Mouse (Mus musculus) forebrain, postnatal 0 days (tissue): ENCODE measurements around the gene Spert. TPM values are rescaled to one million over a fixed set of nuclear protein-coding genes. Genes with fewer than 3 reads are reported as not detected.
A peak's percentile ranks its signal among the peaks of the same experiment; 100 is the strongest.

Experiments
- ATAC-seq: fragments of 200-750 bp; cut with Nextera tagmentation; 2 replicates; pipeline ENCODE4 v1.8.0; 2017; ENCODE audit warnings: mild to moderate bottlenecking, moderate library complexity
- DNase-seq: peaks from one replicate; pipeline ENCODE4 v3.0.0-alpha.2; 2015
- H3K27ac ChIP-seq: fragments of 300-500 bp; sonication (generic); 2 replicates; pipeline ENCODE4 v1.5.1; 2014; ENCODE audit warnings: low read depth, mild to moderate bottlenecking, antibody characterized with exemption, low read length, moderate library complexity, mixed read lengths
- H3K27me3 ChIP-seq: fragments of 300-500 bp; sonication (generic); 2 replicates; pipeline ENCODE4 v1.6.1; 2014; ENCODE audit warnings: mild to moderate bottlenecking, low read length, mixed read lengths; ENCODE audit not compliant: insufficient read depth
- H3K36me3 ChIP-seq: fragments of 300-500 bp; sonication (generic); 2 replicates; pipeline ENCODE4 v1.6.1; 2014; ENCODE audit warnings: mild to moderate bottlenecking, moderate library complexity; ENCODE audit not compliant: insufficient read depth
- H3K4me1 ChIP-seq: fragments of 300-500 bp; sonication (generic); 2 replicates; pipeline ENCODE4 v1.6.1; 2014; ENCODE audit warnings: antibody characterized with exemption; ENCODE audit not compliant: insufficient read depth
- H3K4me2 ChIP-seq: fragments of 300-500 bp; sonication (generic); 2 replicates; pipeline ENCODE4 v1.6.1; 2014; ENCODE audit warnings: low read depth, mild to moderate bottlenecking, moderate library complexity
- H3K4me3 ChIP-seq: fragments of 300-500 bp; sonication (generic); 2 replicates; pipeline ENCODE4 v1.5.1; 2014; ENCODE audit warnings: low read depth, low read length, mixed read lengths
- H3K9ac ChIP-seq: fragments of 300-500 bp; sonication (generic); 2 replicates; pipeline ENCODE4 v1.6.1; 2014; ENCODE audit warnings: mild to moderate bottlenecking
- H3K9me3 ChIP-seq: fragments of 300-500 bp; sonication (generic); 2 replicates; pipeline ENCODE4 v1.6.1; 2016; ENCODE audit warnings: low read length
- CTCF ChIP-seq: sonication (generic); IDR thresholded peaks from 2 replicates; pipeline ENCODE4 v1.5.1; 2016; ENCODE audit warnings: antibody characterized with exemption, control low read depth, low read depth
- WGBS: fragments of 180-500 bp; shearing (Covaris S2); extraction: QIAGEN DNeasy Blood & Tissue Kit; methylation state at CpG from one replicate; pipeline ENCODE4 v1.1.7; 2014; 5-methylcytosine and 5-hydroxymethylcytosine counted together
- polyA plus RNA-seq: library from polyadenylated mRNA; unstranded; fragments of >200 nt; fragmentation: Nextera tagmentation; extraction: Ambion mirVana; gene quantifications from 2 replicates; pipeline ENCODE4 v1.2.1, GENCODE M21; 2015
- total RNA-seq: library from RNA; depleted of rRNA; stranded (reverse); fragments of >200 nt; gene quantifications from 2 replicates; pipeline ENCODE4 v1.2.3, GENCODE M21; 2014; rRNA removed

The Spert gene
- total and polyA plus RNA-seq, 2 experiments from 2014 or later = not detected

DNA sequence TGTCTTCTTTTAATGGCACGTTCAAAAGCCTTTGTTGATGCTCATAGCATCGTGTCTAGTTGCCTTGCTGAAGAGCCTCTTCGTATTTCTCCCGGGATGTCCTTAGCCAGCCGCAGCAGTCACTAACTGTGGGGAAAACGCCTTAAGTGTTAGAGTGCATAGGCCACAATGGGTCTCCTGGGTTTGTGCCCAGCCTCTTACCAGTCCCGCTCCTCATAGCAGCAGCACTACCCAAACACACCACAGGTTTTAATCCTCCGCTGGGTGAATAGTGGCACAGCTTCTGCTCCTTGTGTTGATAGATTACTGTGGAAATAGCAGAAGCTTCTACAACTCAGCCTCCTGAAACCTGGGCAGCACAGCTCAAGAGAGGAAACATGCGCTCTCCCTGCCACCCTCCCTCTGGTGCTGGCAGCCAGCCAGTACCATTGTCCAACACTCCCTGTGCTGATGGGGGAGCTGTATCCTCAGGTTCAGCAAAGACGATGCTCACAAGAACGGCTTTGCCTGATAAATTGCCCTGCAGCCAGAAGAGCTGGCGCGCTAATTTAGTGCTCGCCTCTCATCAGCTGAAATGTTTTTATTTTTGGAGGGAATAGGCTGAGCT, 27.3 kb downstream of the Spert start:
- H3K9me3 ChIP-seq = no peaks in the 10 kb centered on the region
- DNase-seq (peak; percentile 76), ATAC-seq (peak; percentile 74)
- peaks cover 6% of the 10 kb centered on the region; the same call in 1 of the 2 replicates for H3K4me1 ChIP-seq
- WGBS = 15% methylated on average over 14 of the region's 14 CpGs
- no peak overlapping the region for H3K4me2 ChIP-seq
- peak overlapping the region; percentile 47; the same call in 1 of the 2 replicates for H3K27ac ChIP-seq
- no peak overlapping the region for H3K9ac ChIP-seq
- H3K27me3 ChIP-seq = no peaks in the 10 kb centered on the region
- TF ChIP-seq CTCF = peak; percentile 29; the same call in 1 of the 2 replicates
- H3K4me3 ChIP-seq = no peak overlapping the region
- H3K36me3 ChIP-seq = no peaks in the 10 kb centered on the region

DNA sequence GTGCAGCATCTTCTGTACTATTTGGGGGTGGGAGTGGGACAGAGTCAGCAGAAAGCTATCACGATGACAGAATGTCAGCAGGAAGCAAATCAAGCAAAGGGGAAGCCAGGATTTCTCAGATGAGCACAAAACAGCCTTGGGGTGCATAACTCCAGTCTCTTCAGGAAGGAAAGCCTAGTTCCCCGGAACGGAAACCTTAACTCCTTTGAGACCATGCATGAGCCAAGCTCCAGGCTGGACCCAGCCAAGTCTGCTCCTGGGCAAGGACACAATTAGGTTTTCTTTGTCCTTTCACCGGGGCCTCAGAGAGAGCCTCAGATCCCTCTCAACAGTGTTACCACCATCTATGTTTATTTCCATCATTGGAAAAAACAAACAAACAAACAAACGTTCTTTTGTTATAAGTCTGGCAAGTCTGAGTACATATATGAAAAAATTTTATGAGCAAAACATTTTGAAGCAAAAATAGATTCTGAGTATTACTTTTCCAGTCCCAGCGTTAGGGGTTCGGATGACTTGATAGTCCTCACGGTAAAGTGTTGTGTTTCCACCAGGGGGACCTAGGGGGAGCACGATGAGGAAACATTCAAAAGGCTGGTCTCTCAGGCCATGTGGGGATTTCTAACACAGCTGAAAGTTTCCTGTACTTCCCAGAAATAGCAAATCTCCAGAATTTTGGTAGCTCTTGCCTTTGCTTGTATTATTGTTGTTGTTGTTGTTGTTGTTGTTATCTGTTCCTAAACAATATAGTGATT, 31.2 kb downstream of the Spert start:
- Histone ChIP-seq H3K27ac (no peak overlapping the region), H3K4me3 (no peak overlapping the region), H3K4me2 (no peak overlapping the region), H3K9ac (no peak overlapping the region), H3K36me3 (no peaks in the 10 kb centered on the region), H3K27me3 (no peaks in the 10 kb centered on the region), H3K4me1 (peaks cover 4% of the 10 kb centered on the region; the same call in 1 of the 2 replicates), H3K9me3 (no peaks in the 10 kb centered on the region)
- peak; percentile 41 for TF ChIP-seq CTCF
- WGBS = 50% methylated on average over 9 of the region's 9 CpGs
- DNase-seq (no peak), ATAC-seq (no peak)

DNA sequence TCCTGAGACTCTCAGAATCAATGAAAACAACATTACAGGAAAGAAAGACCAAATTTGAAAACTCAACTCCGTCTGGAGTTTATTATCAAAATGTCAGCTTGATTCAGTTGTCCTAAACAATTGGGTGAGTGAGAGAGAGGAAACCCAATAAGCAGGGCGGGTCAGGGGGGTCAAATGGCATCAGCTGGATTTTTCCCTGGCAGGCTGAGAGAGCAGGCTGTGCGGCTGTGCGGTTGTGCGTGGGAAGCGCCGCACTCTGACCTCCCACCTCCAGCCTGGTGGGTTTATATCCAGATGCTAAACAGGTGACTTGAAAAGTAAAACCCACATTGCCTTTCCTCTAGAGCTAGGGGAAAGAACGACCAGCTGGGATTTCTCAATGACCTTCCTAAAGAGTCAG, 51.2 kb downstream of the Spert start:
- no peaks in the 10 kb centered on the region for H3K36me3 ChIP-seq
- no peak overlapping the region for H3K27ac ChIP-seq
- TF ChIP-seq CTCF = no peak
- DNase-seq (no peak), ATAC-seq (no peak)
- H3K9me3 ChIP-seq = no peaks in the 10 kb centered on the region
- 38% methylated on average over 8 of the region's 8 CpGs for WGBS
- no peak overlapping the region for H3K9ac ChIP-seq
- H3K4me3 ChIP-seq = no peak overlapping the region
- H3K27me3 ChIP-seq = no peaks in the 10 kb centered on the region
- no peaks in the 10 kb centered on the region for H3K4me1 ChIP-seq
- H3K4me2 ChIP-seq = no peak overlapping the region

DNA sequence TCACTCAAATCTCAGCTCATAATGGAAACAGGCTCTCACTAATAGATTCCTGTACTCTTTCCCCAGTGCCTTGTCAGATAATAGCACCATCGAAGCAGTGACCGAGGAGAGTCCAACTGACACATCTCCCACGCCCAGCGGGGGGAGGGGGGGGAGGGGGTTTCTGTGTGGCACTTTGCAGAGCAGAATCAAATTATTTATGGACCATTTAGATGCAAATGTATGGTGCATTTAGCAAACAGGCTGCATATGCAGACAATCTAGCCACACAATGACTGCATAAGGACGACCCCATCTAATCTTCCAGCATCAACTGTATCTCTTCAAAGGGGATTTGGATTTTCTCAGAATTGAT, 51.9 kb downstream of the Spert start:
- ATAC-seq (peak; percentile 25; the same call in 1 of the 2 replicates), DNase-seq (peak; percentile 40)
- Histone ChIP-seq H3K9me3 (no peaks in the 10 kb centered on the region), H3K4me2 (no peak overlapping the region), H3K27ac (no peak overlapping the region), H3K36me3 (no peaks in the 10 kb centered on the region), H3K4me1 (no peaks in the 10 kb centered on the region), H3K4me3 (no peak overlapping the region), H3K9ac (no peak overlapping the region), H3K27me3 (no peaks in the 10 kb centered on the region)
- TF ChIP-seq CTCF = no peak
- WGBS = 3% methylated on average over 5 of the region's 5 CpGs

DNA sequence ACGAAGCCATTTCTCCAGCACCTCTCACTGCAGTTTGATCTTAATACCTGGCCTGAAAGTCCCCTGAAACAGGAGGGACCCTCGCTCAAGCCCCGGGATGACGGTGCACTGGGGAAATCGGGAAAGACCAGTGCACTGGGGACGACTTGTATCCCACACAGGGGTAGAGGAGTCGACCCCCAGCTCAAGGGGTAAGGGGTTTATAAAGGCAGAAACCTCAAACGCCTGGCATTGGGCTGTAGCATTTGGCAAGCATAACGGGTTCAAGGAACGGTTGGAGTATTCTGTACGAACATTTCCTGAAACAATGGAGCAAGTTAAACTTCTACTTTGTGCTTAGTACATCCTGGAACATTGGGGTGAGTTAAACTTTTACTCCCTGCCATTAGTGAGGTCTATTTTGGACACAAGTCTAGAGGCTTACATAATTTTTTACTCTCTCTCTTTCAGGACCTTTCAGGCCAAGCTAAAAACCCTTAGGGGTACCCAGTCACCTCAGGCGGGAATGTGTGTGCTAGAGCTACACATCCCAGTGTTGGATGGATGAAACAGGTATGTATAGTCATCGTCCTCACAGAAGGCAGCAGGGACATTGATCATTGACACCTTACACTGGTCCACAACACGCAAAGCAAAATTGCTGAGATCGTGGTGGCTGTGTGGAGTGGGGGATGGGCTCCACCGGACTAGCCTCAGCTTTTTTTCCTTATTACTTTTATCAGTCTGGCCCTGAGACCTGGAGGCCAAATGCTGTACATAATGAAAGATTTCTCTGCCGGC, 52.5 kb downstream of the Spert start:
- Histone ChIP-seq H3K9ac (no peak overlapping the region), H3K4me1 (no peaks in the 10 kb centered on the region), H3K4me2 (no peak overlapping the region), H3K9me3 (no peaks in the 10 kb centered on the region), H3K27ac (no peak overlapping the region), H3K27me3 (no peaks in the 10 kb centered on the region), H3K36me3 (no peaks in the 10 kb centered on the region), H3K4me3 (no peak overlapping the region)
- ATAC-seq = no peak
- TF ChIP-seq CTCF = no peak
- no peak for DNase-seq
- WGBS = 61% methylated on average over 17 of the region's 17 CpGs

DNA sequence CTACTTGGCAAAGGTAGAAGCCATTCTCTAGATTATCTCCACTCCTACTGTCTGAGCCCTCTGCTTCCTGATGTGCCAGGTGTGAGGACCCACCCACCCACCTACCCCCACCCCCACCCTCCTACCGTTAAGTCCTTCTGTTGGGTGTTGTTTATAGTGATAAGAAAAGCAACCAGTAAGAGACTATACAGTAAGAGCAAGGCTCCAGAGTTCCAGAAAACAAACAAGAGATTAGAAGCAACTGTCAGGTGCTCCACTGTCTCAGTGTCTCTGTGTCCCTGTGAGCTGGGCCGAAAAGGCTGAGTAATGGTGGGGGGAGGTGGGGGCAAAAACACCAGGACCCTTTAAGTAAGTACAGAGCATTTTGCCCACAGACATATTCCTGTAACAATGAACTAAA, 53.7 kb downstream of the Spert start:
- no peak overlapping the region for H3K27ac ChIP-seq
- no peak overlapping the region for H3K4me2 ChIP-seq
- no peak for DNase-seq
- no peaks in the 10 kb centered on the region for H3K4me1 ChIP-seq
- no peak overlapping the region for H3K4me3 ChIP-seq
- H3K9me3 ChIP-seq = no peaks in the 10 kb centered on the region
- H3K9ac ChIP-seq = no peak overlapping the region
- ATAC-seq = no peak
- WGBS = 67% methylated on average over 2 of the region's 2 CpGs
- H3K27me3 ChIP-seq = no peaks in the 10 kb centered on the region
- no peaks in the 10 kb centered on the region for H3K36me3 ChIP-seq
- no peak for TF ChIP-seq CTCF

Other genes starting within 250 kb of the Spert start
- 4.8 and 6.1 TPM in 2 replicates for gene Siah3, start 137.1 kb downstream of the Spert start, total RNA-seq
- 2.7 and 3.3 TPM in 2 replicates for gene Siah3, start 137.1 kb downstream of the Spert start, polyA plus RNA-seq
- gene Erich6b, start 49.1 kb upstream of the Spert start, total RNA-seq = not detected in 2 replicates
- not detected in 2 replicates for gene Erich6b, start 49.1 kb upstream of the Spert start, polyA plus RNA-seq
- 29.7 and 29.9 TPM in 2 replicates for gene Cog3, start 161.4 kb upstream of the Spert start, total RNA-seq
- gene Cog3, start 161.4 kb upstream of the Spert start, polyA plus RNA-seq = 9.0 and 11.6 TPM in 2 replicates
- 20.1 and 27.4 TPM in 2 replicates for gene Slc25a30, start 193.9 kb upstream of the Spert start, total RNA-seq
- gene Slc25a30, start 193.9 kb upstream of the Spert start, polyA plus RNA-seq = 4.7 and 7.0 TPM in 2 replicates